Mouse (Mus musculus) neural tube, embryonic 14.5 days (tissue): ENCODE results near the gene Lgmn. TPM values are rescaled to one million over a fixed set of nuclear protein-coding genes. Genes with fewer than 3 reads are reported as not detected.

Experiments
- ATAC-seq: fragments of 200-750 bp; cut with Nextera tagmentation; 2 replicates; pipeline ENCODE4 v1.8.0; 2017; ENCODE audit warnings: low read depth, mild to moderate bottlenecking, moderate TSS enrichment, moderate library complexity
- H3K27ac ChIP-seq: fragments of 300-500 bp; sonication (generic); 2 replicates; pipeline ENCODE4 v1.5.1; 2014; ENCODE audit warnings: low read depth, mild to moderate bottlenecking, control low read depth, low read length, moderate library complexity, mixed read lengths
- H3K27me3 ChIP-seq: fragments of 300-500 bp; sonication (generic); 2 replicates; pipeline ENCODE4 v1.6.1; 2014; ENCODE audit warnings: low read length; ENCODE audit not compliant: control insufficient read depth, insufficient read depth
- H3K36me3 ChIP-seq: fragments of 300-500 bp; sonication (generic); 2 replicates; pipeline ENCODE4 v1.6.1; 2014; ENCODE audit warnings: low read length, mixed read lengths; ENCODE audit not compliant: control insufficient read depth, insufficient read depth
- H3K4me1 ChIP-seq: fragments of 300-500 bp; sonication (generic); 2 replicates; pipeline ENCODE4 v1.6.1; 2014; ENCODE audit warnings: low read length; ENCODE audit not compliant: control insufficient read depth, insufficient read depth
- H3K4me2 ChIP-seq: fragments of 300-500 bp; sonication (generic); 2 replicates; pipeline ENCODE4 v1.6.1; 2014; ENCODE audit warnings: mild to moderate bottlenecking, low read depth, low read length, control low read depth
- H3K4me3 ChIP-seq: fragments of 300-500 bp; sonication (generic); 2 replicates; pipeline ENCODE4 v1.5.1; 2014; ENCODE audit warnings: low read depth, low read length, control low read depth, mixed read lengths
- H3K9ac ChIP-seq: fragments of 300-500 bp; sonication (generic); replicated peaks from 2 replicates; pipeline ENCODE4 v1.6.1; 2014; ENCODE audit warnings: low read depth, mild to moderate bottlenecking, control low read depth, low read length, mixed read lengths
- H3K9me3 ChIP-seq: fragments of 300-500 bp; sonication (generic); 2 replicates; pipeline ENCODE4 v1.6.1; 2016; ENCODE audit warnings: low read length; ENCODE audit not compliant: control insufficient read depth
- WGBS: fragments of 180-500 bp; shearing (Covaris S2); extraction: QIAGEN DNeasy Blood & Tissue Kit; methylation state at CpG from one replicate; pipeline ENCODE4 v1.1.7; 2014; 5-methylcytosine and 5-hydroxymethylcytosine counted together
- polyA plus RNA-seq: library from polyadenylated mRNA; unstranded; fragments of >200 nt; fragmentation: Nextera tagmentation; extraction: Ambion mirVana; gene quantifications from 2 replicates; pipeline ENCODE4 v1.2.1, GENCODE M21; 2014

Lgmn gene
- polyA plus RNA-seq, 1 experiment from 2014 or later = 104 TPM

- H3K27me3 ChIP-seq = no peaks in the 10 kb centered on the region
- H3K9ac ChIP-seq = no peak overlapping the region
- no peaks in the 10 kb centered on the region for H3K9me3 ChIP-seq
- no peak for ATAC-seq
- 95% methylated on average over 1 of the region's 1 CpGs for WGBS
- H3K36me3 ChIP-seq = no peaks in the 10 kb centered on the region
- H3K4me3 ChIP-seq = no peak overlapping the region
- no peaks in the 10 kb centered on the region for H3K4me1 ChIP-seq
- H3K4me2 ChIP-seq = no peak overlapping the region
- no peak overlapping the region for H3K27ac ChIP-seq
Observed at GRCm38 (mm10) chr12:102350997-102351396, 88.6 kb downstream of the Lgmn start.

GRCm38 (mm10) chr12:102348447-102348846, 91.2 kb downstream of the Lgmn start:
- H3K9ac ChIP-seq = no peak overlapping the region
- no peak overlapping the region for H3K27ac ChIP-seq
- no peak overlapping the region for H3K4me3 ChIP-seq
- WGBS = 94% methylated on average over 6 of the region's 6 CpGs
- ATAC-seq = no peak
- H3K9me3 ChIP-seq = no peaks in the 10 kb centered on the region
- H3K27me3 ChIP-seq = no peaks in the 10 kb centered on the region
- no peaks in the 10 kb centered on the region for H3K4me1 ChIP-seq
- H3K36me3 ChIP-seq = no peaks in the 10 kb centered on the region
- H3K4me2 ChIP-seq = no peak overlapping the region

GRCm38 (mm10) chr12:102346507-102346906, 93.1 kb downstream of the Lgmn start:
- no peak overlapping the region for H3K27ac ChIP-seq
- no peak overlapping the region for H3K4me3 ChIP-seq
- no peaks in the 10 kb centered on the region for H3K9me3 ChIP-seq
- no peak overlapping the region for H3K9ac ChIP-seq
- no peaks in the 10 kb centered on the region for H3K27me3 ChIP-seq
- H3K36me3 ChIP-seq = no peaks in the 10 kb centered on the region
- H3K4me1 ChIP-seq = no peaks in the 10 kb centered on the region
- no peak overlapping the region for H3K4me2 ChIP-seq
- 14% methylated on average over 1 of the region's 1 CpGs for WGBS
- ATAC-seq = no peak

GRCm38 (mm10) chr12:102345031-102345815, 94.4 kb downstream of the Lgmn start:
- ATAC-seq = no peak
- WGBS = 62% methylated on average over 14 of the region's 14 CpGs

More at GRCm38 (mm10) chr12:102345031-102345815, 94.4 kb downstream of the Lgmn start:
- H3K36me3 ChIP-seq = no peaks in the 10 kb centered on the region
- H3K9me3 ChIP-seq = no peaks in the 10 kb centered on the region
- H3K9ac ChIP-seq = no peak overlapping the region
- H3K27ac ChIP-seq = no peak overlapping the region
- H3K4me2 ChIP-seq = no peak overlapping the region
- H3K27me3 ChIP-seq = no peaks in the 10 kb centered on the region
- H3K4me1 ChIP-seq = no peaks in the 10 kb centered on the region
- H3K4me3 ChIP-seq = no peak overlapping the region

Other genes with a start within 250 kb of the Lgmn start
- gene Rin3, start 156.8 kb downstream of the Lgmn start, polyA plus RNA-seq = 0.95 and 3.3 TPM in 2 replicates
- gene Golga5, start 29.3 kb upstream of the Lgmn start, polyA plus RNA-seq = 28.5 and 33.2 TPM in 2 replicates
- 126 and 150 TPM in 2 replicates for gene Chga, start 115.2 kb upstream of the Lgmn start, polyA plus RNA-seq